Mouse (Mus musculus) embryonic facial prominence, embryonic 12.5 days (tissue): ENCODE results near the gene Derl3. TPM values are rescaled to one million over a fixed set of nuclear protein-coding genes. Genes with fewer than 3 reads are reported as not detected.
"Not testable (repeated sequence)": the region's sequence is repeated elsewhere in the genome, so short reads cannot be mapped to it uniquely, and the experiment has no call there.

Experiments
- ATAC-seq: fragments of 200-750 bp; cut with Nextera tagmentation; 2 replicates; pipeline ENCODE4 v1.8.0; 2017; ENCODE audit not compliant: insufficient number of reproducible peaks, insufficient read depth, low FRiP score, low TSS enrichment
- H3K27ac ChIP-seq: fragments of 300-500 bp; sonication (generic); 2 replicates; pipeline ENCODE4 v1.5.1; 2016; ENCODE audit warnings: mild to moderate bottlenecking
- H3K27me3 ChIP-seq: fragments of 300-500 bp; sonication (generic); 2 replicates; pipeline ENCODE4 v1.6.1; 2016; ENCODE audit warnings: mild to moderate bottlenecking, moderate library complexity
- H3K36me3 ChIP-seq: fragments of 300-500 bp; sonication (generic); 2 replicates; pipeline ENCODE4 v1.6.1; 2016; ENCODE audit warnings: mild to moderate bottlenecking
- H3K4me1 ChIP-seq: fragments of 300-500 bp; sonication (generic); 2 replicates; pipeline ENCODE4 v1.6.1; 2016
- H3K4me2 ChIP-seq: fragments of 300-500 bp; sonication (generic); replicated peaks from 2 replicates; pipeline ENCODE4 v1.6.1; 2016; ENCODE audit warnings: mild to moderate bottlenecking, moderate library complexity
- H3K4me3 ChIP-seq: fragments of 300-500 bp; sonication (generic); 2 replicates; pipeline ENCODE4 v1.5.1; 2016; ENCODE audit warnings: mild to moderate bottlenecking
- H3K9ac ChIP-seq: fragments of 300-500 bp; sonication (generic); 2 replicates; pipeline ENCODE4 v1.6.1; 2016; ENCODE audit warnings: mild to moderate bottlenecking, moderate library complexity
- H3K9me3 ChIP-seq: fragments of 300-500 bp; sonication (generic); 2 replicates; pipeline ENCODE4 v1.6.1; 2016; ENCODE audit warnings: mild to moderate bottlenecking, moderate library complexity
- WGBS: fragments of 180-500 bp; shearing (Covaris S2); methylation state at CpG from one replicate; pipeline ENCODE4 v1.1.7; 2016; 5-methylcytosine and 5-hydroxymethylcytosine counted together
- polyA plus RNA-seq: library from polyadenylated mRNA; unstranded; fragments of >200 nt; fragmentation: Nextera tagmentation; extraction: Ambion mirVana; gene quantifications from 2 replicates; pipeline ENCODE4 v1.2.1, GENCODE M21; 2016

Derl3 gene
- polyA plus RNA-seq, 1 experiment from 2014 or later, result 3.9 TPM

DNA sequence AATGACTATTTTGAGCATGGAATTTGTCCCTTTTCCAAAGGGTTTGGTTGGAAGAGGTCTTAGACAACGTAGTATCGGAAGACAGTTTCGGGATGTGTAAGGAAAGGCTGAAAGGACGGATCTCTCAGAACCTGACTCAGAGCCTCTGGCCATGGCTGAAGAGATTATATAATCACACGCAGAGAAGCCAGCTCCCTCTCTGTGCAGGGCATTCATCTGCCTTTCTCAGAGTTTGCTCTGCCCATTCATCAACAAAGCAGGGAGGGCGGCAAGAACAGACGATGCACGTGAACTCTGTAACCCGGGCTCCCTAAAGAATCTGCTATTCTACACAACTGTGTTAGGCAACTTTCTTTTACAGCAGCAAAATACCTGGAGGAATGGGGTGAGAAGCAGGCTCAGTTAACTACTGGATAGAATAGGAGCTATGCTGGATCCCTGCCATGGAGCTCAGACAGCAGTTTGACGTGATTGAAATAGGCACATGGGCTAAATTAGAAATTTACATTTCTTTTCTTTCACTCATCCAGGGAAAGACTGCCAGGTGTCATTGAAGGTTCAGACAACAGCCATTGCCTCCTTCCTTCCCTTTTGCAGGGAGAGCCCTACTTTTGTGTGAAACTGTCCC lies 19.6 kb upstream of the Derl3 start:
- ATAC-seq, result no peak
- WGBS, result 23% methylated on average over 10 of the region's 10 CpGs
- H3K4me3 ChIP-seq, result peak overlapping the region; percentile 33; the same call in 1 of the 2 replicates

DNA sequence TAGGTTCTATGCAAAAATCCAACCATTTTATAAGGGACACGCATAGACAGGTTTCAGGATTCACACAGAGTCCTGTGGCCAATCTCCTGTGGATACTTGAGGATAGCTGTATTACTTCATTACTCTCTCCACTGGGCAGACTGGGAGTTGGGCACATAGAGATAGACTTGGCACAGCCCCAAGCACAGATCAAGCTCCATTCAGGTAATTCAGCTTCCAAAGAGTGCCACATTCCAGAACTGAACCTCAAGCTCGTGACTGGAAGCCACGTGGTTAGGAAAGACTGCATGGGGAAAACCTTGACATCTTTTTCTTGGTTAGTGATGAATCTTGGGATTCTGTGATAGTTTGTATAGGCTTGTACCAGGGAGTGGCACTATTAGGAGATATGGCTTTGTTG lies 14.4 kb upstream of the Derl3 start:
- Histone ChIP-seq H3K27me3 (no peaks in the 10 kb centered on the region), H3K4me2 (no peak overlapping the region), H3K4me1 (peaks cover 22% of the 10 kb centered on the region), H3K9me3 (no peaks in the 10 kb centered on the region), H3K36me3 (no peaks in the 10 kb centered on the region), H3K4me3 (no peak overlapping the region), H3K27ac (no peak overlapping the region), H3K9ac (no peak overlapping the region)
- ATAC-seq, result no peak
- 92% methylated on average over 3 of the region's 3 CpGs for WGBS

More for the DNA sequence above, 19.6 kb upstream of the Derl3 start:
- H3K36me3 ChIP-seq, result no peaks in the 10 kb centered on the region
- H3K27ac ChIP-seq, result peak overlapping the region; percentile 72; the same call in 1 of the 2 replicates
- no peaks in the 10 kb centered on the region for H3K27me3 ChIP-seq
- peak overlapping the region; percentile 57 for H3K4me2 ChIP-seq
- no peaks in the 10 kb centered on the region for H3K9me3 ChIP-seq
- H3K9ac ChIP-seq, result 0 out of 2 replicates have a peak overlapping the region, but pooled peaks have one; percentile 46
- peaks cover 11% of the 10 kb centered on the region for H3K4me1 ChIP-seq

DNA sequence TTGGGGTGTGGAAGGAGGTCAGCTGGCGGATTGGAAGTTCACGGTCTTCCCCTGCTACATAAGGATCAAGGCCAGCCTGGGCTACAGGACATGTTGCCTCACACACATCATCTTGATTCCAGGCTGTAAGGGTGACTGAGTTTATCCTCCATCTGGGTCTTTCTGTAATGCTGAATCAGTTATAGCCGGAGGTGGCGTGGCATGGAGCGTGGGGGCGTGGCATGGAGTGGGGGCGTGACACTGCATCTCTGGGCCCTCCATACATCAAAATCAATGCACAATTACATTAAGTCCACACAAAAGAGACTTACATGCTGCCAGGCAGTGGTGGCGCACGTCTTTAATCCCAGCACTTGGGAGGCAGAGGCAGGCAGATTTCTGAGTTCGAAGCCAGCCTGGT lies 12.9 kb upstream of the Derl3 start:
- Histone ChIP-seq H3K27ac (peak overlapping the region; percentile 57; the same call in 1 of the 2 replicates), H3K4me3 (no peak overlapping the region), H3K27me3 (no peaks in the 10 kb centered on the region), H3K36me3 (no peaks in the 10 kb centered on the region), H3K4me1 (peaks cover 20% of the 10 kb centered on the region), H3K4me2 (no peak overlapping the region), H3K9me3 (no peaks in the 10 kb centered on the region), H3K9ac (no peak overlapping the region)
- no peak for ATAC-seq
- WGBS, result 95% methylated on average over 10 of the region's 10 CpGs

DNA sequence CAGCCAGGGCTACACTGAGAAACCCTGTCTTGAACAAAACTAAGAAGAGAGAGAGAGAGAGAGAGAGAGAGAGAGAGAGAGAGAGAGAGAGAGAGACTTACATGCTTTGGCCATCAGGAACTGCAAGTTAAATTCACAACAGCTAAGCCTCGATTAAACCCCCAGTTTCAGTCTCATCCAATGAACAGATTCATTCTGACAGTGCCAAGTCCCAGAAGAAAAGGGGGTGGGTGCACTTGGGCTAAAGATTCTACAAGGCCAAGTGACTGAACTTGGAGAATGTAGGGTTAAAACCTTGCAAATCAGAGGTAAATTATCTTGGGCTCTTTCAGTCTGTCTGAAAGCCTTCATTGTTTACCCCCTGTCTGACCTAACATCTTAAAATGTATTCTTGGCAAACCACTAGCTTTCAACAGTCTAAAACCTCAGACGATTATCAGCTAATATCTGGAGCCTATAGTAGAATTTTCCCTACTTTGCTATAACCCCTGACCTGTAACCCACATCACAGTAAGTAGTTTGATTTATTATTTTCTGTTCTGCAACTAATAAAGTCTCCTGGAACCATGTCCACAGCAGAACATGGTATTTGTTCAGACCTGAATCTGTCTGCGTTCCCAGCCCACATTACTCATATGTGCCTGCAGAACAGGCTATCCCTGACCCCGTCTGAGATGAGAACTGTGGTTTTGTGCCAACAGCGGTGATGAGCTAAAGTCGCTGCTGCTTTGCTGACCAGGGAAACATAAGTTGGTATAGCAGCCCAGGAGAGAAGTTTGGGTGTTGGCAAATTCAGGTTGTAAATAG lies 12.2 kb upstream of the Derl3 start:
- 40% methylated on average over 6 of the region's 6 CpGs for WGBS
- no peaks in the 10 kb centered on the region for H3K36me3 ChIP-seq
- no peak for ATAC-seq
- H3K9me3 ChIP-seq, result no peaks in the 10 kb centered on the region
- H3K27me3 ChIP-seq, result no peaks in the 10 kb centered on the region
- peaks cover 20% of the 10 kb centered on the region for H3K4me1 ChIP-seq
- peak overlapping the region; percentile 67 for H3K27ac ChIP-seq
- no peak overlapping the region for H3K4me2 ChIP-seq
- H3K4me3 ChIP-seq, result no peak overlapping the region
- no peak overlapping the region for H3K9ac ChIP-seq

DNA sequence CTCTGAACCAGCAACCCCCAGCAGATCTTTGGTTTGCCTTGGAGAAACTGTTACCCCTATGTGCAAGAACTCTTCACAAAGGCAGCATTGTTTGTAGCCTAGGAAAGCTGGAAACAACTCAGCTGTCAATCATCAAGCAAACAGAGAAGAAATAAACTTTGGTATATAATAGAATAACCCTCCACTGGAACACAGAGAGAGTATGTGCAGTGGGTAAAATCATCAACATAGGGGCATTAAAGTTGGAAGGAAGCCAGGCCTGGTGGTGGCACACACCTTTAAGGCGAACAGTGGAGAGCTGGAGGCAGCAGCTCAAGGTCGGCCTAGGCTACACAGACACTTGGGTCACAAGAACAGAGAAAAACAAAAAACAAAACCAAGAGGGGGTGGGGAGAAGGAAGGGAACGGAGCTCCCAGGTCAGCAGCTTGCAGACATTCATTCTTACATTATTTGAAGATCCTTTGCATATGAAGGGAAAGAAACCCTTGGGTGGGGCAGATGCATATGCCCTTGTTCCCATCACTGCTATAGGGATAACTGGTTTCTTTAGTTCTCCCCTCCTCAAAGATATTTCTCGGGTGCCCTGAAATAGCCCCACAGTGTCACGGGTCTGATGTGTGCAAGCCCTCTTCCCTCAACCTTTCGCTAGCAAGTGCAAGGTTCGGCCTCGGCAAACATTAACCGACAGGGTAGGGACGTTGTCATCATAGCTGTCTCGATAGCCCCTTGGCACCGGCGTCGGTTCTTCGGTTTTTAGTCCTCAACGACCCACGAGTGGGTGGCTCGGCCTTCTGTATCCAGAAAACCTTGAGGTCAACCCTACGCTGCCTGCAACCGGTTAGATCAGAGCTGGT lies 11.4 kb upstream of the Derl3 start:
- Histone ChIP-seq H3K4me2 (peak overlapping the region; percentile 37), H3K27ac (peak overlapping the region; percentile 67), H3K4me3 (no peak overlapping the region), H3K9me3 (no peaks in the 10 kb centered on the region), H3K36me3 (no peaks in the 10 kb centered on the region), H3K27me3 (no peaks in the 10 kb centered on the region), H3K9ac (no peak overlapping the region), H3K4me1 (peaks cover 20% of the 10 kb centered on the region)
- WGBS, result 12% methylated on average over 20 of the region's 20 CpGs
- no peak for ATAC-seq

DNA sequence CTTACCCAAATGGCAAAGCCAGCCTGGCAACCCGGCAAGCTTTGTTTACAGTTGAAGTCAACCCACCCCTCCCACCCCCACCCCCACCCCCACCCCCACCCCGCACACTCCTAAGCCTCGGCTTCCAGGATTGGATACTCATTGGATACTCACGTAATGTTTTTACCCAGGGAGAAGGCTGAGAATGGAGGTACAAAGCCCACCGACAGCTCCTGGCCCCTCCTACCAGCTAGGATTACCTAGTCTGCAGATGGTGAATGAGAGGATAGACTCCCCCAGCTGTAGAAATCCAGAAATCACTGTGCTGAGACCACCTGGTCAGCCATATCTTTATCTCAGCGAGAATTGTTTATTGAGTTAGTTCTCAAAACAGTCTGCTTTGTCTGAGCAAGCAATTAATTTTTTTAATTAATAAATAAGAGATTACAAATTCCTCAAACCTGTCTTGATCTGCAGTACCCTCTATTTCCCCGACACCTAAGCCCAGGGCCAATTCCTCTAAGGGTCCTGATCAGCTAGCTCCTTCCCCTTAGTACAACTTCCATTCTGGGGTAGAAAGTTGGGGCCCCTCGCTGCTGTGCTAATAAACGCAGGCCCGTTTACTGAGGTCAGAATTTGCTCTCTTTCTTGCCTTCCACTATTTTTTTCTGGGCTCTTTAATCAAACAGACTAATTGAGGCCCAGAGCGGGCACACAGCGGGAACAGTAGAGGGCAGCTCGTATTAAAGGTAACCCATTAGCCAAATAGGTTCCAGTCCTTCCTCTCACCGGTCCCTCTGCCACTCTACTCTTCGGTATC lies 10.6 kb upstream of the Derl3 start:
- Histone ChIP-seq H3K4me3 (no peak overlapping the region), H3K27ac (peak overlapping the region; percentile 67), H3K27me3 (no peaks in the 10 kb centered on the region), H3K4me2 (peak overlapping the region; percentile 37), H3K4me1 (peaks cover 20% of the 10 kb centered on the region), H3K9me3 (no peaks in the 10 kb centered on the region), H3K36me3 (no peaks in the 10 kb centered on the region), H3K9ac (0 out of 2 replicates have a peak overlapping the region, but pooled peaks have one; percentile 27)
- 4% methylated on average over 15 of the region's 15 CpGs for WGBS
- ATAC-seq, result peak; percentile 38; the same call in 1 of the 2 replicates

DNA sequence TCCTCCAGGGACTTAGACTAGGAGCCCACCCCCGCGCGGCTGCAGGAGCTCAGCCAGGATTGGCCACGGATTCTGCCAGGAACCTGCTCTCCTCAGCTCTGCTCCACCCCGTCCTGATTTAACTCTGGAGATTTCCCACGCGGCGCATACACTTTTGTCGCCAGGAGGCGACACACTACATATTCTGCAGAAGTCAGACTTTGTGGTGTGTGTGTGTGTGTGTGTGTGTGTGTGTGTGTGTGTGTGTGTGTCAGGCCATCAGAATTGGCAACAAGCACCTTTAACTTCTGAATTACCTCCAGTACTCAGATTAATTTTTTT lies 10.0 kb upstream of the Derl3 start:
- Histone ChIP-seq H3K4me2 (peak overlapping the region; percentile 37), H3K27me3 (no peaks in the 10 kb centered on the region), H3K9me3 (no peaks in the 10 kb centered on the region), H3K4me3 (no peak overlapping the region), H3K27ac (peak overlapping the region; percentile 67; the same call in 1 of the 2 replicates), H3K4me1 (peaks cover 20% of the 10 kb centered on the region), H3K36me3 (no peaks in the 10 kb centered on the region), H3K9ac (0 out of 2 replicates have a peak overlapping the region, but pooled peaks have one; percentile 27)
- no peak for ATAC-seq
- 0% methylated on average over 10 of the region's 10 CpGs for WGBS

DNA sequence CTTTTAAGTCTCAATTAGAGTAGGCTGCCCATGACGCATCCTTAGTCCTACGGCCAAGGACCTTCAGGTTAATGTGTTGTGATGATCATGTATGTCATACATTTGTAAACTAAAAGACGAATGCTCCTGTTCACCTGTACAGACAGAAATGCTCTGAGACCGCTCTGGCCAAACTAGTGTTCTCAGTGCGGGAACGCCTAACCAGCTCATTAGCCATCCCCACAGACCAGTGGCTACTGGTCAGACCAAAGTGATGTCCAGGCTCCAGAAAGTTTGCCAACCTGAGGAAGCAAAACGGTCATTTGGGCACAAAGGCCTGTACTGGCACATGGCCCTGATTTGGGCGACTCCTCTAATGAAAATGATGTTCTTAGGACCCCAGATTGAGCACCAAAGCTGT lies 8.5 kb upstream of the Derl3 start:
- 92% methylated on average over 8 of the region's 8 CpGs for WGBS
- Histone ChIP-seq H3K4me1 (peaks cover 28% of the 10 kb centered on the region), H3K27ac (no peak overlapping the region), H3K4me3 (no peak overlapping the region), H3K36me3 (no peaks in the 10 kb centered on the region), H3K9ac (no peak overlapping the region), H3K9me3 (no peaks in the 10 kb centered on the region), H3K4me2 (no peak overlapping the region), H3K27me3 (no peaks in the 10 kb centered on the region)
- ATAC-seq, result no peak

DNA sequence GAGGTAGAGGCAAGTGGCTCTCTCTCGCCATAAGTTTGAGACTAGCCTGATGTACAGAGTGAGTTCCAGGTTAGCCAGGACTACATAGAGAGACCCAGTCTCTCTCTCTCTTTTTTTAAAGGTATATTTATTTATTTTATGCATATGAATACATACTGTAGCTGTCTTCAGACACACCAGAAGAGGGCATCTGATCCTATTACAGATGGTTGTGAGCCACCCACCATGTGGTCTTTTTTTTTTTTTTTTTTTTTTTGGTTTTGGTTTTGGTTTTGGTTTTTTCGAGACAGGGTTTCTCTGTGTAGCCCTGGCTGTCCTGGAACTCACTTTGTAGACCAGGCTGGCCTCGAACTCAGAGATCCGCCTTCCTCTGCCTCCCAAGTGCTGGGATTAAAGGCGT lies 5.7 kb upstream of the Derl3 start:
- not testable (repeated sequence) for H3K9ac ChIP-seq, H3K27ac ChIP-seq, H3K4me3 ChIP-seq, H3K36me3 ChIP-seq, H3K9me3 ChIP-seq, H3K4me2 ChIP-seq, H3K27me3 ChIP-seq, ATAC-seq
- H3K4me1 ChIP-seq, result peaks cover 14% of the 10 kb centered on the region
- WGBS, result 75% methylated on average over 5 of the region's 5 CpGs

DNA sequence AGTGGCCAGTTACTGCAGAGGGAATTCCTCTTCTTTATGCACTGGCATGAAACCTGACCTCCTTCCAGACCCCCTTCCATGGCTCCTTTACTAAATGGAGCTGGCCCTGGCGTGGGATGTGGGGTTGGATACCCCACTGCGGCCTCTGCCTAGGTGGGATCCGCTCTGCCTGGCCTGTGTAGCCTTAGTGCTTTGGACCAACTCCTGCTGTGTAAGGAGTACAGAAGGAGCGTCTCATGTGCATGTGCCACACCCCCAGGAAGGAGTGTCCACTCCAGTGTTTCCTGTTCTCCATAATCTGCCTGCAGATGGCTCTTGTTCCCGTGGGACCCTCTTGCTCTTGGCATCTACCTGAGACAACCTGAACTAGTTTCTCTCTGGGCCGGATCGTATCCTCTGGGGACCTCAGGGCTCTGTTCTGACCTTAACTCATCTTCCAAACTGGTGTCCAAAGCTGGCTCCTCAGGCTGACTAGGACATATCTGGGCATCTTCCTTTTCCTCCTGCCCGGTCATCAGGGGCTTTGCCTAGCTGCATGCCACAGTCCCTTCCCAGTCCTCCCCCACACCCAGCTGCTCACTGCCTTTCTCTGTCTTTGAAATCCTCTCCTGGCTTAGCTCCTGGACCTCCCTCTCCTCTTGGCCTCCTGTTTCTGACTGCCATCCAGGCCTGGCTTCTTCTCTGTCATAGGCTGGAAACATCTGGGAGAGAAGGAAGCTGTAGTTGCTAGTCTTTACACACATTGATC lies 3.6 kb upstream of the Derl3 start:
- Histone ChIP-seq H3K36me3 (peaks cover 7% of the 10 kb centered on the region; the same call in 1 of the 2 replicates), H3K4me2 (no peak overlapping the region), H3K27ac (no peak overlapping the region), H3K4me1 (peaks cover 15% of the 10 kb centered on the region), H3K9me3 (no peaks in the 10 kb centered on the region), H3K9ac (no peak overlapping the region), H3K27me3 (no peaks in the 10 kb centered on the region), H3K4me3 (no peak overlapping the region)
- WGBS, result 48% methylated on average over 8 of the region's 8 CpGs
- no peak for ATAC-seq
